Mouse (Mus musculus) erythroblast, embryonic 14.5 days (primary cell): Measurements from ENCODE around the gene Clstn2.

Experiments
- GATA1 ChIP-seq: IDR thresholded peaks from 2 replicates; pipeline ENCODE4 v1.6.1; 2012; ENCODE audit warnings: low read length, inconsistent platforms, mixed read lengths
- TAL1 ChIP-seq: IDR thresholded peaks from 3 replicates; pipeline ENCODE4 v1.6.1; 2012; ENCODE audit warnings: low read length, inconsistent platforms, mixed read lengths

DNA sequence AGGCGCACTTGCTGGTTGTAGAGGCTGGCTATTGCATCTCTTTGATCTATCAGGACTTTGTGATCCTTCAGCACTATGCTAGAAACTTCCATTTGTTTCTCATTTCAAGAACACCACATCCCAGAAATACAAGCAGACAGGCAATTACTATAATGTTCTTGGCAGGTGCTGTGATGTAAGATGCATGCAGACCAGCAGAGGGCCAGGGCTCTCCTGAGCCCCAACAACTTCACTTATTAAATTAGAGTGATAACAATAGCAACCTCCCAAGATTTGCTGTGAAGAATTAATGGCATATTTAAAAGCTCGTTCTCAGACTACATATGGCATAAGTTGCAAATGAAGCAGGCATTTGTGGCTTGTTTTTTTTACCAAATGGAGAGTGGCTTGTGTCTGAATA lies 624.8 kb downstream of the Clstn2 start:
- TF ChIP-seq TAL1 (no peak), GATA1 (no peak)
